Mouse (Mus musculus) lung, postnatal 0 days (tissue): ENCODE data around the gene AA986860.

Source experiments
- CTCF ChIP-seq: IDR thresholded peaks from 2 replicates; pipeline ENCODE4 v1.5.1; 2016; ENCODE audit warnings: antibody characterized with exemption, mild to moderate bottlenecking
- EP300 ChIP-seq: IDR thresholded peaks from 2 replicates; pipeline ENCODE4 v1.6.1; 2016; ENCODE audit warnings: antibody characterized with exemption, mild to moderate bottlenecking, control low read depth

GRCm38 (mm10) chr1:130745591-130745990 lies 13.8 kb downstream of the AA986860 start:
- TF ChIP-seq CTCF (no peak), EP300 (no peak; the same call in 1 of the 2 replicates)
